Mouse (Mus musculus) CH12.LX (cell line): ENCODE results near the gene Aoc3. TPM values are rescaled to one million over a fixed set of nuclear protein-coding genes. Genes with fewer than 3 reads are reported as not detected.

Experiments used
- DNase-seq: peaks from one replicate; pipeline ENCODE4 v3.0.0-alpha.2; 2013; ENCODE audit errors: extremely low read depth
- H3K27ac ChIP-seq: 2 replicates; pipeline ENCODE4 v1.5.1; 2012; ENCODE audit warnings: low read depth, mild to moderate bottlenecking, control low read depth, moderate library complexity; ENCODE audit not compliant: insufficient read depth
- H3K27me3 ChIP-seq: replicated peaks from 2 replicates; pipeline ENCODE3; 2012; ENCODE audit warnings: inconsistent platforms
- H3K36me3 ChIP-seq, 2 experiments: replicated peaks in 1 of 2; 2 replicates each; pipeline versions ENCODE3 to v1.6.1; 2012; ENCODE audit warnings: inconsistent platforms in 1 of 2, low read length in 1 of 2, mild to moderate bottlenecking in 1 of 2, mixed read lengths in 1 of 2, moderate library complexity in 1 of 2; ENCODE audit not compliant: control insufficient read depth in 1 of 2, insufficient read depth in 1 of 2
- H3K4me1 ChIP-seq, 2 experiments: 2 replicates each; pipeline ENCODE4 v1.6.1; 2012; ENCODE audit warnings: inconsistent platforms in 1 of 2, moderate library complexity in 1 of 2; ENCODE audit not compliant: insufficient read depth in 2 of 2, control insufficient read depth in 1 of 2
- H3K4me2 ChIP-seq: 2 replicates; pipeline ENCODE4 v1.6.1; 2012; ENCODE audit warnings: low read depth, mild to moderate bottlenecking, control low read depth; ENCODE audit not compliant: poor library complexity, insufficient read depth, severe bottlenecking
- H3K4me3 ChIP-seq, 3 experiments: fragments of 150-350 bp in 1 of 3; sonication (generic) in 1 of 3; replicated peaks in 1 of 3; 2 replicates each; pipeline versions ENCODE3 to v1.5.1; 2011 to 2012; ENCODE audit warnings: low read depth in 2 of 3, low read length in 2 of 3, mild to moderate bottlenecking in 2 of 3, moderate library complexity in 2 of 3, control low read depth in 1 of 3, improper control_type of control experiment in 1 of 3, inconsistent platforms in 1 of 3, mixed read lengths in 1 of 3; ENCODE audit not compliant: poor library complexity in 1 of 3
- H3K79me2 ChIP-seq: replicated peaks from 2 replicates; pipeline ENCODE4 v1.6.1; 2012; ENCODE audit warnings: mild to moderate bottlenecking, moderate library complexity; ENCODE audit not compliant: control insufficient read depth, poor library complexity, insufficient read depth, severe bottlenecking; ENCODE audit errors: extremely low read depth
- H3K9ac ChIP-seq: 2 replicates; pipeline ENCODE4 v1.6.1; 2012; ENCODE audit warnings: low read depth, mild to moderate bottlenecking, control low read depth, moderate library complexity; ENCODE audit not compliant: insufficient read depth
- H3K9me3 ChIP-seq: replicated peaks from 2 replicates; pipeline ENCODE3; 2012; ENCODE audit warnings: low read length, inconsistent platforms, mixed read lengths
- BHLHE40 ChIP-seq: IDR thresholded peaks from 2 replicates; pipeline ENCODE4 v1.6.1; 2011; ENCODE audit warnings: mild to moderate bottlenecking, low read depth, low read length, improper control_type of control experiment
- CHD2 ChIP-seq: IDR thresholded peaks from 2 replicates; pipeline ENCODE4 v1.6.1; 2011; ENCODE audit warnings: low read length, improper control_type of control experiment
- E2F4 ChIP-seq: IDR thresholded peaks from 2 replicates; pipeline ENCODE4 v1.6.1; 2011; ENCODE audit warnings: low read depth, low read length, improper control_type of control experiment; ENCODE audit not compliant: insufficient replicate concordance
- ELF1 ChIP-seq: IDR thresholded peaks from 2 replicates; pipeline ENCODE4 v1.6.1; 2014; ENCODE audit warnings: low read depth, mild to moderate bottlenecking, inconsistent platforms, low read length, improper control_type of control experiment
- ETS1 ChIP-seq: conservative IDR thresholded peaks from 2 replicates; pipeline ENCODE4 v1.6.1; 2012; ENCODE audit warnings: low read depth, mild to moderate bottlenecking, inconsistent platforms, low read length, improper control_type of control experiment, moderate library complexity
- IRF4 ChIP-seq: IDR thresholded peaks from 2 replicates; pipeline ENCODE4 v1.6.1; 2014; ENCODE audit warnings: low read depth, mild to moderate bottlenecking, inconsistent platforms, low read length, improper control_type of control experiment
- JUN ChIP-seq: IDR thresholded peaks from 2 replicates; pipeline ENCODE4 v1.6.1; 2011; ENCODE audit warnings: low read depth, mild to moderate bottlenecking, low read length, improper control_type of control experiment, moderate library complexity; ENCODE audit not compliant: insufficient read depth
- JUND ChIP-seq: conservative IDR thresholded peaks from 2 replicates; pipeline ENCODE4 v1.6.1; 2011; ENCODE audit warnings: low read depth, low read length, improper control_type of control experiment
- KAT2A ChIP-seq: IDR thresholded peaks from 2 replicates; pipeline ENCODE4 v1.6.1; 2012; ENCODE audit warnings: low read length, improper control_type of control experiment, inconsistent platforms; ENCODE audit not compliant: insufficient replicate concordance
- MAFK ChIP-seq: IDR thresholded peaks from 2 replicates; pipeline ENCODE4 v1.6.1; 2011; ENCODE audit warnings: low read length, improper control_type of control experiment; ENCODE audit not compliant: insufficient replicate concordance
- MAX ChIP-seq: IDR thresholded peaks from 2 replicates; pipeline ENCODE4 v1.6.1; 2011; ENCODE audit warnings: low read length, improper control_type of control experiment
- MAZ ChIP-seq: IDR thresholded peaks from 2 replicates; pipeline ENCODE4 v1.6.1; 2012; ENCODE audit warnings: low read depth, mild to moderate bottlenecking, inconsistent platforms, low read length, improper control_type of control experiment, moderate library complexity
- MEF2A ChIP-seq: IDR thresholded peaks from 2 replicates; pipeline ENCODE4 v1.6.1; 2014; ENCODE audit warnings: low read depth, mild to moderate bottlenecking, inconsistent platforms, low read length, improper control_type of control experiment, borderline replicate concordance
- MYC ChIP-seq: IDR thresholded peaks from 2 replicates; pipeline ENCODE4 v1.6.1; 2011; ENCODE audit warnings: low read depth, mild to moderate bottlenecking, improper control_type of control experiment, low read length
- POLR2A ChIP-seq: IDR thresholded peaks from 2 replicates; pipeline ENCODE4 v1.6.1; 2011; ENCODE audit warnings: low read depth, mild to moderate bottlenecking, improper control_type of control experiment, low read length
- RAD21 ChIP-seq: IDR thresholded peaks from 2 replicates; pipeline ENCODE4 v1.6.1; 2011; ENCODE audit warnings: low read depth, mild to moderate bottlenecking, low read length, improper control_type of control experiment, moderate library complexity
- SIN3A ChIP-seq: IDR thresholded peaks from 2 replicates; pipeline ENCODE4 v1.6.1; 2012; ENCODE audit warnings: low read length, improper control_type of control experiment, inconsistent platforms
- TBP ChIP-seq: conservative IDR thresholded peaks from 2 replicates; pipeline ENCODE4 v1.6.1; 2011; ENCODE audit warnings: low read depth, low read length, improper control_type of control experiment
- USF1 ChIP-seq: IDR thresholded peaks from 2 replicates; pipeline ENCODE4 v1.6.1; 2014; ENCODE audit warnings: low read depth, mild to moderate bottlenecking, inconsistent platforms, low read length, improper control_type of control experiment
- USF2 ChIP-seq: conservative IDR thresholded peaks from 2 replicates; pipeline ENCODE4 v1.6.1; 2011; ENCODE audit warnings: low read depth, low read length, improper control_type of control experiment
- ZC3H11A ChIP-seq: IDR thresholded peaks from 2 replicates; pipeline ENCODE4 v1.6.1; 2012; ENCODE audit warnings: low read depth, mild to moderate bottlenecking, inconsistent platforms, low read length, improper control_type of control experiment
- ZKSCAN1 ChIP-seq: IDR thresholded peaks from 2 replicates; pipeline ENCODE4 v1.6.1; 2012; ENCODE audit warnings: low read depth, inconsistent platforms, low read length, improper control_type of control experiment, borderline replicate concordance
- dilution Hi-C: fragments of 300-500 bp; cut with MboI; formaldehyde crosslinking; loops from 2 replicates; pipeline ENCODE4 v1.14.3; 2020; ENCODE audit warnings: low sequenced_read_pairs; ENCODE audit not compliant: extremely low pct_unique_long_range_greater_than_20kb, extremely low pct_ligation_motif_present
- in situ Hi-C: fragments of 300-500 bp; cut with MboI; formaldehyde crosslinking; loops from 3 replicates; pipeline ENCODE4 v1.14.3; 2019; ENCODE audit warnings: low sequenced_read_pairs, low pct_ligation_motif_present, low pct_unique_long_range_greater_than_20kb, mixed read lengths
- polyA plus RNA-seq: library from polyadenylated mRNA; unstranded; fragments of >175 nt; gene quantifications from 2 replicates; pipeline ENCODE4 v1.2.1, GENCODE M21; 2012; ENCODE audit warnings: low read depth; ENCODE audit not compliant: insufficient read length
- total RNA-seq, 2 experiments: library from RNA; depleted of rRNA; stranded (reverse); fragments of 300-350 nt in 1 of 2; fragments of >200 nt in 1 of 2; gene quantifications; 2 replicates each; pipeline ENCODE4 v1.2.3; 2012 to 2014

The Aoc3 gene
- total and polyA plus RNA-seq, 3 experiments: 0.25 to 0.99 (median 0.28) TPM

DNA sequence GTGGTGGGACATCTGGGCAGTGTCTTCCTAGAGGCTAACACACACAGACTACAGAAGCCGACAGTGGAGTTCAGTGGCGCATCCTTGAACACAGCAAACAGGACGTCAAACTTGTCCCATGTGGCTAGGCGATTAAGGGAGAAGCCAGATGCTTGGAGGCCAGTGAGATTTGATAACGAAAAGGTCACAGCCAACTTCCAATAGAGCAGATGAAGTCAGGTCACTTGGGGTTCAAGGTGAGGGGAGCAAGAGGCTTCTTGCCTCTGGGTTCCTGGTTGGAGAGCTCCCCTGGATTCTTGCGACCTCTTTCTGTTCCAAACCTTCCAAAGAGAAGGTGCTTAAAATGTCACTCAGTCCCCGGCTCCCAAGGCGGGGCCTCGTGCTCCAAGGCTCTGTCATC, 29.4 kb downstream of the Aoc3 start:
- in situ Hi-C loops (no loop called here), dilution Hi-C loops (no loop called here)
- Histone ChIP-seq H3K27ac (no peak overlapping the region), H3K9me3 (no peaks in the 10 kb centered on the region), H3K4me2 (no peak overlapping the region), H3K36me3 (no peaks in the 10 kb centered on the region), H3K27me3 (peaks cover 2% of the 10 kb centered on the region), H3K79me2 (no peaks in the 10 kb centered on the region), H3K4me1 (peaks cover 4 to 14% of the 10 kb centered on the region in 2 experiments; a peak in 3 of 4 replicates), H3K4me3 (no peak overlapping the region), H3K9ac (no peak overlapping the region)
- TF ChIP-seq JUN (no peak), SIN3A (no peak), KAT2A (no peak), CHD2 (no peak), ETS1 (no peak), POLR2A (no peak), MYC (no peak), MAX (no peak), RAD21 (no peak), E2F4 (no peak), MEF2A (no peak), MAZ (no peak), MAFK (no peak), JUND (no peak), TBP (no peak)
- DNase-seq: no peak

DNA sequence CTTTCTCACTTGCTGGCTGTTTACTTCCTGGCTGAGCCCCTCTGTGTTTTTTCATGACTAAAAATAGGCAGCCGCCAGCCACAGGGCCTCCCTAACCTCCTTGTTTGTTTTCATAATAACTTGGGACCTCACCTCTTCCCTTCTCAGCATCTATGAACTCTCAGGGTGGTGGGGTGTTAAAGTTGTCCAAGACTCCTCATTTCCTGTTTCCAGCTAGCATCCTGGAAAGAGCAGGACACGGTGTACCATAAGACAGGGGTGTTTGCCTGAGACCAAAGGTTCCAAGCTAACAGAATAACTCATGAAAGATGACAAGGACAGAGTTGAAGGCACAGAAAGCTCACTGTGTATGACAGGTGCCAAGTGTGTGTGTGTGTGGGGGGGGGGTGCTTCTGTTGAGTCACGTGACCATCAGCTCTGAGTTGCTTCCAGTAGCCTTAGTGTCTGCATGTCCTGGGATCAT, 30.3 kb downstream of the Aoc3 start:
- dilution Hi-C loops (no loop called here), in situ Hi-C loops (no loop called here)
- DNase-seq: no peak
- Histone ChIP-seq H3K9me3 (no peaks in the 10 kb centered on the region), H3K27ac (no peak overlapping the region), H3K9ac (no peak overlapping the region), H3K4me2 (no peak overlapping the region; the same call in 1 of the 2 replicates), H3K4me1 (peaks cover 4 to 14% of the 10 kb centered on the region in 2 experiments; a peak in 3 of 4 replicates), H3K27me3 (no peaks in the 10 kb centered on the region), H3K36me3 (no peaks in the 10 kb centered on the region), H3K4me3 (no peak overlapping the region), H3K79me2 (no peaks in the 10 kb centered on the region)
- TF ChIP-seq CHD2 (no peak), ZKSCAN1 (no peak), ELF1 (no peak), MEF2A (peak; percentile 49; the same call in 1 of the 2 replicates), IRF4 (no peak), MYC (no peak), USF2 (peak; percentile 34; the same call in 1 of the 2 replicates), BHLHE40 (peak; percentile 47), ZC3H11A (no peak), USF1 (peak; percentile 70)
